Mouse (Mus musculus) lung, adult 18-20 months (tissue): ENCODE measurements at regions not wholly inside any gene's neighbourhood (a gene's known extent, or its start where the extent isn't known, plus 50 kb on each side); places are given as distances from the start of the nearest gene placed in this dataset.

Source experiments
- DNase-seq, 2 experiments: peaks; one replicate each; pipeline ENCODE4 v3.0.0; 2022; ENCODE audit warnings: mixed read lengths in 2 of 2

GRCm38 (mm10) chr17:45237246-45237645 is 196.3 kb downstream of the Cdc5l start:
- DNase-seq, result no peak

- no peak for DNase-seq
Measured at GRCm38 (mm10) chr17:45235401-45235800, 198.1 kb downstream of the Cdc5l start.

GRCm38 (mm10) chr17:45232874-45233273 is 200.7 kb downstream of the Cdc5l start:
- DNase-seq, result no peak

DNA sequence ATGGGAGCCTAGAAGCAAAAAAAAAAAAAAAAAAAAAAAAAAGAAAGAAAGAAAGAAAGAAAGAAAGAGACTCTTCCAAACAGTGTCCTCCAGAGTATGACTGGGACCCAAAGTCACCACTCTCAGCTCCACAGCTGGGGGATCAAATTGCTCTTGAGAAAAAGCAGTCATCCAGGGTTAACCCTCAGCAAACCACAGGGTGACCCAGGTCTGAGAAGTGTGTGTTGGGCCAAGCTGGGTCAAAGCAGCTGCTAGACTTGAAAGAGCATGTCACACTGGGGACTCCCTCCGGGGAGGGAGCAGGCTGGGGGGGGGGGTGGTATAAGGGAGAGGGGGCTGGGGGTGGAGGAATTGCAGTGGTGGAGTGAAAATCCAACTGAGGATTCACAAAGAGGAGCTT is 206.3 kb downstream of the Cdc5l start:
- no peak for DNase-seq

DNA sequence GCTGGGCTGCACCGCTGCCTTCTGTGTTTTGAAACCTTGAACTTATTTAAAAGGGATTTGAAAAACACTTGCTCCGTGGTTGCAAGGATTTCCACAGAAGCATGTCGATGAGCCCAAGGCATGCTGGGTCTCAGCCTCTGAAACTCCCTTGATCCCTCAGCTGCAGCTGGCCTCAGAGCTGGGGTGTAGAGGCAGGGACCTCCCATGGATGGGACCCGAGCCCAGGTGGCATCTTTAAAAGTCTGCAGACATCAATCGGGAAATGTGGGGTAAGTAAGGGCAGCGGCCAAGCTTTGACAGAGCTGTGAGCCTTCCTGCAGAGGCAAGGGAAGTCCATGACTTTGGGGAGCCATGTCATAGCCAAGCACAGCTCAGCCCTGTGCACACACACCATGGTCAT is 207.1 kb downstream of the Cdc5l start:
- no peak for DNase-seq

GRCm38 (mm10) chr17:45221625-45222024 is 211.9 kb downstream of the Cdc5l start:
- no peak for DNase-seq

GRCm38 (mm10) chr17:45217126-45217525 is 216.4 kb downstream of the Cdc5l start:
- no peak for DNase-seq

DNA sequence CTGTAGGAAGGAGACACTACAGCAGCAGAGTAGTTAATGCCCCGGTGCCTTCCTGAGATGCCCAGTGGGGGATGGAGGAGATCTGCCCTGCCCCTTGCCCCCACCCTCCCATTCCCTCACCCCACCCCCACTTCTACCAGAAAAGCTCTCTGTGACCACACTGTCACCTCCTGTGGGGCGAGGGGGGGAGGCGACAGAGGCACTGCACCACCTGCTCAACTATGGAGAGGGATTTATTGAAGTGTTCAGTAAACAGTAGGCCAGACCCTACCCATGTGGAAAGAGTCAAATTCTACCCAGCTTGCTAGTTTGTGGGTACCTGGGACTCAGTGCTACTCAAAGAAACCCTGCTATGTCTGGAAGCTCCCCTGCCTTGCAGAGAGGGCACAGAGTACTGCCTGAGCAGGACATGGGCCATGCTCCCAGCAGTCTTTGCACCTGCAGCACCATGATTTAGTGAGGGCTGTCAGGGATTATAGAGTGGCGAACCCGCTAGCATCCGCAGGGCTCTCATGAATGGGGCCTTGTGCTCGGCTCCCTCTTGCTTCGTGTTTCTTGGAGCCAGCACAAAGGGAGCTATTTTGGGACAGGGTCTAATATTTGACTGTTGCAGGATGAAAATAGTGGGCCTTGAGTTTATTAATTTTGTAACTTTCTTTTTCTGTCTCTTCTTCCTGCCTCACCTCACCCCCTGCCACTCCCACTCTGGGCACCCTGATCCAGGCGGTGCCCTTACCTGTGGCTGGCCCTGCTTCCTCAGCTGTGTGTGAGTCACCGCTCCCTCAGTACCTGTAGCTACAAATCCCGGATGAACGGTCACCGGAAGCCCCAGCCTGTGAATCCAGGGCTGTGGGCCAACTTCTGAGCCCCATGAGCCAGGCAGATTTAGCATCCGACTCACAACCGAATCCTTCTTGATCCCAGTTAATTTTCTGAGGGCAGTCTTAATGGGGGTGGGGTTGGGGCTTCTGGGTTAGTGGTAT is 218.2 kb downstream of the Cdc5l start:
- DNase-seq, result no peak

- no peak for DNase-seq
Measured at GRCm38 (mm10) chr17:45210984-45211383, 222.6 kb downstream of the Cdc5l start.

DNA sequence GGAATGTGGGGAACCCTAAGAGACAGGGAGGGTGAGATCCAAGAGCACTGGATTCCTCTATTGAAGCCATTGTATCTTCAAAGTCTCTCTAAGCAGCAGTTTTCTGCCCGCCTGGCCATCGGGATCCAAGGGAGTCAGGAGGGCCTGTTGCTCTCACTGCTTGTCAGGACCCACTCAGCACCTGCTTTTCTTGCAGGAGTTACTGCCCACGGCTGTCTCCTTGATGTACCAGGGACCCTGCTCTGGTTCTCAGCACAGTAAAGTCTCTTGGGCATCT is 224.2 kb downstream of the Cdc5l start:
- DNase-seq, result no peak

- no peak for DNase-seq
Measured at GRCm38 (mm10) chr17:45208596-45209386, 224.7 kb downstream of the Cdc5l start.

DNA sequence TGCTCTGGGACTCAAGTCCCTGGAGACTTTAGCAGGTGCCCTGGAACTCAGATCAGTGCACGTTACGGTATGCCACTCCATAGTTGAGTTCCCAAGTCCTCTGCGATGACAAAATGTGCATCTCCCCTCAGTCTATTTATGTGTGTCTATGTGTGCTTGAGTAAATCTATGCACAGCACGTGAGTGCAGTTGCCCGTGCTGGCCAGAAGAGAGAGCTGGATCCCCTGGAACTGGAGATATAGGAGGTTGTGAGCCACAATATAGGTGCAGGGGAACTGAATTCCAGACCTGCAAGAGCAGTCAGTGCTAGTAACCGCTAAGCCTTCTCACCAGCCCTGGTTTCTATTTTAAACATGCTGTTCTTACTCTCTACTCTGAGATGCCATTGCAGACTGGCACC is 237.8 kb downstream of the Cdc5l start:
- DNase-seq, result no peak

DNA sequence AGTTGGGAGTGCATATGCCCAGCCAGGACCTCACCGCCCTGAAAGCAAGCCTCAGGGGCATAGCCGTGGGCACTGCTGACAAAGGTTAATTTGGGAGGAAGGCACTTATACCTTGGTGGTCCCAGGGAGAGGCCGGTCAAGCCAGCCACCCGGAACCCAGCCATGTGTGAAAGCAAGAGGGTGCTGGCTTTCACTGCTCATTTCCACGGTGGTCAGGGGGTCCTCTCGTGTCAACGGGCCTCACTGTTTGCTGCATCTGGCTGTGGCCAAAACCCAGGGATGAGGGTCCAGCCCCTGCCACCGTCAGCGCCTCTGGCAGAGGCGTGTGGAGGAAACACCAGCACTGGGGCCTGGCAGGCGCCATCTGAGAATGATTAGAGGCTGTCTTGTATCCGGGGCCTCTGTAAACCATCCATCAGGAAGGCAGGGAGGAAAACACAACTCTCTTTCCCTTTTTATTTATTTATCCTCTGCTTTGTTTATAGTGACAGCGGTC is 238.7 kb downstream of the Cdc5l start:
- no peak for DNase-seq

DNA sequence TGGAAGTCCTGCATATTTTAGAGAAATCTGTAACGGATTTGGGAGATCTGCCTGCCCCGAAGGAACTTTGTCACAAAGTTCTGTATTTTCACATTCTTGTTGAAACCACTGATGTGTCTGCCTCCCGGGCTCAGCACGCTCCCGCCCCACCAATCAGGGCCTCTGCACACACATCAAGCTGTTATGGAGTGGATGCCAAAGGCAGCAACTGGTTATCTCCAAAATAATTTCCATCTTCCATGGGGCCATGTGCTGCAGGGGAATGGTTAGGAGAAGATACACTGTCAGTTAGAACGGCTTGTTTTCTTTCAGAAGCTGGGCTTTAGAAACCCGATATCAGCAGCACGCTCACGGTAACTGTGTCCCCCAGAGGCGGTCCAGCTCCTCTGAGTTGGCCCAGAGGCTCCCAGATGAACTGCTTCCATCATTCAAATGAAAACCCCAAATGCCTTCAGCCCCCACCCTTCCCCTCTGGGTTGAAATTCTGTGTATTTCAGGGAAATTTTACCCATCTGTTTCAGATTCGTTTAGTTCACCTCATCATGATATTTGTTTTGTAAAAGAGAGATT is 240.0 kb downstream of the Cdc5l start:
- no peak for DNase-seq

DNA sequence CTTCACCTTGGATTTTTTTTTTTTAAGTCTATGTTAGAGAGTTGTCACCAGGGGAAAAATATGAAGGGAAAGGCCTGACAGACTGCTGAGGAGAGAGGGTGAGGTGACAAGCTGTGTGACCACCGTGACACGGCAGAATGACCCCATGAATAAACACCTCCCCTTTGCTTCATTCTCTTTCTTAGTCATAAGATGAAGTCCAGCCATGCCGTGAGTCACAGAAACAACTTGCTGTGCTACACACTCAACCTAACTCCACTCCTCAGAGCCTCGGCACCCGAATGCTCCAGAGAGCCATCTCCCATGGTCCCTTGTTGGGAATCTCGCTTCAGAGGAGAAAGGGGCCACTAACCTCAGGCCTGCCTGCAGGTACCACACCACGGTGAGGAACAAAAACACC is 246.1 kb downstream of the Cdc5l start:
- DNase-seq, result no peak

- no peak for DNase-seq
Measured at GRCm38 (mm10) chr17:45176340-45176739, 257.2 kb downstream of the Cdc5l start.

GRCm38 (mm10) chr17:45169257-45169994 is 264.1 kb downstream of the Cdc5l start:
- no peak for DNase-seq
